Mouse (Mus musculus) urinary bladder, postnatal 25 days (tissue): ENCODE results near the gene Myo16.

ENCODE experiments used
- DNase-seq: peaks from one replicate; pipeline ENCODE4 v3.0.0; 2022; ENCODE audit warnings: low spot score

Myo16 gene

GRCm38 (mm10) chr8:10303992-10304391 is 150.3 kb downstream of the Myo16 start:
- no peak for DNase-seq

DNA sequence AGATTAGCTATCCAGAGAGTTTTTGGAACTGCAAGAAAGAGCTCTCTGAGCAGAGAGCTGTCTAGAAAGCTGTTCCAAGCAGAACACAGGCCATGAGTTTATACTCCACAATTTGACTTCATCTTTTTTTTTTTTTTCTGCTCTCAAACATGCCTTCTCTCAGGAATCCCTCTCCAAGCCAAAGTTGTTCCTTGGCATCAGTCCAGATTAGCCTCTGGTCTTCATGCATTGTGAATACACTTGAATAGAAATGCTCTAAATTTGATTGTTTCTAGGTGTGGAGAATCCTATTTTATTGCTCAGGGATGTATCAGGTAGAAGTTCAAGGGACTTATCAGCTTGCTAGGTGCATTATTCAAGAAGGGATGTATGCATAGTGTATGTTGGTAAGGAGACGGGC is 151.0 kb downstream of the Myo16 start:
- DNase-seq = no peak

- no peak for DNase-seq
Observed at GRCm38 (mm10) chr8:10307345-10307744, 153.6 kb downstream of the Myo16 start.

GRCm38 (mm10) chr8:10307770-10308476 is 154.2 kb downstream of the Myo16 start:
- no peak for DNase-seq

DNA sequence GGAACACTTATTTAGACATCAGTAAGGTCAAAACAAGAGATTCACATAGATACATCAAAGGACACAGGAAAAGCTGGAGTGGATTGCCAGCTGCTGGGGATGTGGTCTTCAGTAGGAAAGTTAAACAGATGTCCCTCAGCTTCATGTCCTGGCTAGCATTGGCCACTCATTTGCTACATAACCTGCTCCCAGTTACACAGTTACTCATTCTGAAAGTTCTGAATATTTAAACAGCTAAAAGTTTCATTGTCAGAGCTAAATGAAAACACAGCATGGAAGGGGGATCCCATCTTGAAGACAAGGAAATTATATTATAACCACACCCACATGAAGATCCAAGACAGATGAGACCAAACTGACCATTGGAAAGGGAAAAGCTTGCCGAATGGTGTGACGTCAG is 156.8 kb downstream of the Myo16 start:
- no peak for DNase-seq

DNA sequence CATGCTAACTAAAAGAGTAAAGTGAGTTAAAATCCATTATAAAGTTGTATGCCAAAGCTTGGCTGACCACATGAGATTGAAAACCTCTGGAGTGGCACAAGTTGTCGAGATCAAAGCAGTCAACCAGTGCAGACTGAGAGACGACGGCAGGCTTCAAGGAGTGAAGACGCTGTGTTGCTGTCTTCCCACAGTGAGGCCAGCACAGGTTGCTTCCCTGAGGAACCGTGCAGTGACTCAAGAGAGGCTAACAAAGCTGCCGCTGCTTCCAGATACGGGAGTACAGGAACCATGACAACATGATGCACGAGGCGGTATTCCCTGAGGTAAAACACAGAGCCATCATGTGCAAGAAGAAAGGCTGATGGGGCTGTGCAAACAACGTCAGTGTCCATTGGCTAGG is 158.6 kb downstream of the Myo16 start:
- no peak for DNase-seq

GRCm38 (mm10) chr8:10316201-10316600 is 162.5 kb downstream of the Myo16 start:
- no peak for DNase-seq

- no peak for DNase-seq
Observed at GRCm38 (mm10) chr8:10318103-10318502, 164.4 kb downstream of the Myo16 start.

DNA sequence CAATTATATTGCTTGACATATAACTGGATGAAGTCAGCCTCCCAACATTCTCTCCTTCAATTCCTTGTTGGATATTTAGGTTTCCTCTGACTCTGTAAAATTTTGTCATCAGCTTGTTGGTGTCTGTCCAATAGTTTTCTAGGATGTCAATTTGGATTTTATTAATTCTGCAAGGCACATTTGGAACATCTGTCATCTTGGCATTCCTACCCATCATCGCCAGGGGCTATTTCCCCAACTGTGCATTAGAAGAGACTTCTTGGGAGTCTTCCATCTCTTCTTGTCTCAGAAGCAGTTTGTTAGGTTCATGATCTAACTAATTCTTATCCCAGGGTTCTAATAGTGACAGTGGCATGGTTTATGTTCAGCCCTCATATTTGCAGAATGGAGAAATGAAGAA is 196.7 kb downstream of the Myo16 start:
- DNase-seq = no peak

- DNase-seq = no peak
Observed at GRCm38 (mm10) chr8:10358711-10359110, 205.0 kb downstream of the Myo16 start.

GRCm38 (mm10) chr8:10362949-10363348 is 209.2 kb downstream of the Myo16 start:
- DNase-seq = no peak

DNA sequence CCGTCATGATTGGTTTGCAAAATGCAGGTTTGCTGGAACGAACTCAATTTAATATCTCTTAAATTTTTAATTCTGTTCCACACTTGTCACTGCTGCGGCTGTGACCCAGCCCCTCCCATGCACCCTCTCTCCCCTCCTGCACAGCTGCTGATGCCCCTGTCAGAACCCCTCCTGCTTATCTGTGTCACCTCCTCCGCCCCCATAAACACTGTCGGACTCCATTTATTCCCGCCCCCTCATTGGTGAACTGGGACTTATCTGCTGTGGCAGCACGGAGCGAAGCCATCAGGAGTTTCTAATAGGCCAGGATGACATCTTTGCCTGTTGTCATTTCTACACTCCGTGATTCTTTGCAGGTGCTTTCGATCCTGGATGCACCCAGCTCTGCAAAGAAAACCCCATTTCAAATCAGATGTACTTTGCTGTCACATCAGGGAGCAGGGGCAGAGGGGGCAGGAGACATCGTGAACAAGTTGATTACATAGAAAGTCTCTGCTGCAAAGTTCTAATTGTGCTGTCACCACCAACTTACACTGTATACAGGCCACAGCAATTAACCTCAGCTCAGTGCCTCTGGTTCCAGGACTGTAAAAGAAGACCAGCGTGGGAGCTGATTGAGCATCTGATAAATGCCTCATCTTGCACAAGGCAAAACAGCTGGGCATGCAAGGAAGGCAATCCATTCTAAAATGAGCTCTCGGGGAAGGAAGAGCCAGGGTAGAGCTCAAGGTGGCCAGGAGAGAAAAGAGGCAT is 210.1 kb downstream of the Myo16 start:
- no peak for DNase-seq

DNA sequence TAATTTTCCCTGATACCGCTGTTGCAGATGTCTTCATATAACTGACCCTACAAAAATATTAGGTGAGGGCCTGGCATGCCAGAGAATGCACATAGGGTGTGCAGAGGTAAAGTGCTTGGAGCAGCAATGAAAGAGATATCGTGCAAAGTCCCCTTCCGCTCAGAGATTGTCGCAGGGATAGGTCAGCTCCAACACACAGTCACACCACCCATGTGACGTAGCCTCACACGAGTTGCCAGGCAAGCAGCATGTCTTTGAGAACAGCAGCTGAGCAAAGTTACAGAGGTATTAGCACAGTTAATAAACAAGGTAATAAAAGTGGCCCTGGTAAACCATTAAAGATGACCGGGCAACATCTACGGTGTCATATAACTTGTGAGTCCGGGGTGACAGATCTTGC is 212.4 kb downstream of the Myo16 start:
- DNase-seq = no peak

DNA sequence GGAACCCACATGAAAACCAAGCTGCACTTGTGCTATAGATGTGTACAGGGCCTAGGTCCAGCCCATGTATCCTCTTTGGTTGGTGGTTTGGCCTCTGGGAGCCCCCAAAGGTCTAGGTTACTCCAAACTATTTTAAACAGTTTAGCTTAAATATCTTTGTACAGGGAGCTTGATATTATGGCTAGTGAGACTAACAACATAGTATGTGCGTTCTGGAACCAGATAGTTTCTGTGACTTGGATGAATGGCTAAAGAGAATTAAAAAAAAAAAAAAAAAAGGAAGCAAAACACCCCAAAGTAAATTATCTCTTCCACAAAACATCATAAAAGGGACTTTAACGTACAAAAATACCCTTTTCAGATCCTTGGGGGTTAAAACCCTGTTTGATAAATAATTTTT is 218.9 kb downstream of the Myo16 start:
- no peak for DNase-seq

DNA sequence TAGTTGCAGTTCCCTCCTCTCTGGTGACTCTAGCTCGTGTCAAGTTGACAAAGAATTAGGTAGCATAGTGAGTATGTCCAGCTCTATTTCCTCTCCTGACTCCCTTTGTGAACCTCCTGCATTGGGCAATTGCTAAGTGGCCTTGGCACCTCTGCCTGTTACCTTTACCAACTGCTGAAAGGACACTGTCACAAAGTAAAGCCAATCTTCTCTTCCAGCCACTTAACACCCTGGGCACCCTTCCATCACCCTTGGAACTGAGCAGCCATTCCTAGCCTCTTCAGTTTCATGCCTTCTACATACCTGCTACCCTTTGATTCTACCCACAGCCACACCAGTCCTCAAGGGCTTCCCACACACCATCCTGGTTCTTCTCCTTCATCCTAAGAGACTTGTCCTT is 233.4 kb downstream of the Myo16 start:
- DNase-seq = no peak

- no peak for DNase-seq
Observed at GRCm38 (mm10) chr8:10391096-10391683, 237.5 kb downstream of the Myo16 start.

DNA sequence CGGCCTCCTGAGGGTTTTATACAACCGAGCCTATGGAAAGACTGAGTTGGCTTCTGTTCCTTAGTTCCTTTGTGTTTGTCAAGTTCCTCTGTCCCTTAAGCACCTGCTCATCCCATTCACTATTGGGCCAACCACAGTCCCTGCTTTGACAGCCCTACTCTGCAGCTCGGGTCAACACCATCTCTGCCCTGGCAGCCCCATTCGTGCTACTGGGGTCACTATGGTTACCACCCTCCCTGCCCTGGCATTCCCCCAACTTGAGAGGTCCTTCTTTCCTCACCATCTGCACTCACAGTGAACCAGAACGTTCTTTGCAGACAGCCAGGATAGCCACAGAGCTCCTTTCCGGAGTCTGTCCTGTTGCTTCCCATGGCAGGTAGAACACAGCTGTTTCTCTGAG is 238.2 kb downstream of the Myo16 start:
- no peak for DNase-seq

DNA sequence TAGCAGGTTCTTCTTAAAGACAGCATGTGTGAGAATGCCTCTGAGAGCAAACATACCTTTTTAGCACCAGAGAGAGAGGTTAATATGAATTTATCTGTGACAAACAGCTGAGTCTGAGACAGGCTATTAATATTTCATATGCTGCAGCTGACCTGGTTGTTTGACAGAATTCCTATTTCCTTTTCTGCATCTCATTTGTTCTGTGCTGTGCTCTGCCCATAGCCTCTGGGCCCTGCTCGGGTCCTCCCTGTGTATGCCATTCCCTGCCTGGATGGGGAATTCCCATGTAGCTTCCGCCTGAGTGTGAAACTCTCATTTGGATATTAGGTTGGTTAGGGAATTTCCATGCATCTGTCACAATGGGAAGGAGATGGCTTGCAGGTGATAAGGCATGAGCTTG is 240.8 kb downstream of the Myo16 start:
- no peak for DNase-seq

DNA sequence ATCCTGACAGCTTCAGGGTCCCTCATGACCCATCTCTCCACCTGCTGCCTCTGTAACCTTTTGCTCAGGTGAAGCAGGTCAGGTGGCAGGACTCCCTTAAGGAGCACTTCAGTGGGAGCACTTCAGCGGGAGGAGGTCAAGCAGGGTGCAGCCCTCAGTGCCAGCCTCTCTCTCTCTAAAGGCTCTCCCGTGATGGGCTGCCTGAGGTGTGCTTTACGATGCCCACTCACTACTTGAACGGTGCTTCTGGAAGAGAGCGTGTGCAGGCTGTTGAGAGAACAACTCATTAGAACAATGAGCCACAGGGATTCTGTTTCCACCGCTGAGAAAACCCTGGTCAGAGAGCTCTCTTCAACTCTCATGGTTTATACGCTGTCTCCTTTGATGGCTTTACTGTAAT is 241.4 kb downstream of the Myo16 start:
- no peak for DNase-seq

DNA sequence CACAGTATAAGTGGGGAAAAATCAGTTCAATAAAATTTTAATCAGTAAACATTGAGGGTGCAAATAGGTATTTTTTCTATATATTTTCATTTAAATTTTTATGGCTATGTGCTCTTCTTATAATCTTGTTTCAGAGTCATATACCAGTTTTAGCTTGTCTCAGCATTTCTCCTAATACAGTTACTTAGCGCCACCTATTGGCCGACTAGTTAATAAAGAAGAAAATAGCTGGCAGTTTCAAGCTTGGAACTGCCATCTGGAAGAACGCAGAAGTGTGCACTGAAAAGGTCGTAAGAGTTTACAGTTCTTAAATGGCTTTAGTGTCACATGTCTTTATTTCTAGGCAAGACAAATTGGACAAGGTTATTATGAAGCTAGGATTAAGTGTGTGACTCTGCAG is 248.9 kb downstream of the Myo16 start:
- DNase-seq = peak; percentile 36

- DNase-seq = peak; percentile 50
Observed at GRCm38 (mm10) chr8:10405469-10405868, 251.8 kb downstream of the Myo16 start.

GRCm38 (mm10) chr8:10409043-10409442 is 255.3 kb downstream of the Myo16 start:
- no peak for DNase-seq

DNA sequence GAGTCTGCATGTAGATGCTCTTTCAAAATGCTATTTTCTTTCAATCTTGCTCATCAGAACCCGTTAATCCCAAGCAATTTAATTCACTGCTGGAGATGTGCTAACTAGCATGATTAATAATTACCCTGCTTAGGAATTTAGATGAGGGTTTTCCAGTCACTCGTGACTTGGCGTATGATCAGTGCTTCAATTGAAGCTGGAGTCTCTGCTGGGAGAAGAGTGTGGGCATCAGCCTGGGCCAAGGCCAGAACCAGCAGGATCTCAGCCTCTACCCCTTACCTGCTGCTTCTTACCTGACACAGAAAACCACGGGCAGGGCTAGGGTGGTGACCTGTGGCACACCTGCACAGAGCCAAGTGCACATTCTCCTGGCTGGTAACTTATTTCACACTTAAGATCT is 257.8 kb downstream of the Myo16 start:
- DNase-seq = no peak
